Mouse (Mus musculus): ENCODE data around the gene Rpl27. TPM values are rescaled to one million over a fixed set of nuclear protein-coding genes. Genes with fewer than 3 reads are reported as not detected.

Rpl27 gene
- polyA plus RNA-seq (2015; fragmentation: Nextera tagmentation; extraction: Ambion mirVana), result 197 and 212 TPM in 2 replicates

DNA sequence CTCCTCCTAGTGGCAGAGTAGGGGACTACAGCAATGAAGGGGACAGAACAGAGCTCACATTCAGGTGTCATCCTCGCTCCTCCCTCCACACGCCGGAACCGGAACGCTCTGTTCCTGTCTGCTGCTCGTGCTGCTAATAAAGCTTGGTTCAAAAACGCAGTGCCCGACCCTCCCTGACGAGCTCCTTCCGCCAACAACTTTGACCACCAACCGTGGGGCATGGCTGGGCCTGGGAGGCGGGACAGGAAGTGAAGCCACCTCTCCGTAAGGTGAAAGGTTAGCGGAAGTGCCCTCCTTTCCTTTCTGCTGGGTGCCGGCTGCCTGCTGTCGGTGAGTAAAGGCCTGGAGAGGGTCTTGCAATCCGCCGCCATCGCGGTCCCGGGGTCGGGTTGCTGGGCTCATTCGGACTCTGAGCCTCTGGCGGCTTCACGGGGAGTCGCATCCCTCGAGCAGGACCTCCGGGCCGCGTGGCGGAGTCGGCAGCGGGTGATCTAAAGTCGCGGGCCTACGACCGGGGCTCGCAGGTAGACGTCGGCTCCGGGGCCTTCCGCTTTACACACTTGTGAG lies at the start of gene Rpl27:
Rpl27 (plus strand) TSS at position 172 of the 567 bp plus-strand sequence.
- Histone ChIP-seq H3K4me3 (peak within 1 kb of the TSS; percentile 68), H3K4me1 (peaks cover 14% of the 10 kb centered on the region), H3K36me3 (replicated peaks) (peaks cover 20% of the 10 kb centered on the region), H3K27me3 (replicated peaks) (no peaks in the 10 kb centered on the region), H3K9me3 (no peaks in the 10 kb centered on the region), H3K4me2 (peak within 1 kb of the TSS; percentile 72), H3K27ac (peak within 1 kb of the TSS; percentile 83), H3K9ac (peak within 1 kb of the TSS; percentile 76)
- peak; percentile 99 for ATAC-seq (replicated peaks)
- under 1% methylated on average over 42 of the region's 42 CpGs for WGBS

DNA sequence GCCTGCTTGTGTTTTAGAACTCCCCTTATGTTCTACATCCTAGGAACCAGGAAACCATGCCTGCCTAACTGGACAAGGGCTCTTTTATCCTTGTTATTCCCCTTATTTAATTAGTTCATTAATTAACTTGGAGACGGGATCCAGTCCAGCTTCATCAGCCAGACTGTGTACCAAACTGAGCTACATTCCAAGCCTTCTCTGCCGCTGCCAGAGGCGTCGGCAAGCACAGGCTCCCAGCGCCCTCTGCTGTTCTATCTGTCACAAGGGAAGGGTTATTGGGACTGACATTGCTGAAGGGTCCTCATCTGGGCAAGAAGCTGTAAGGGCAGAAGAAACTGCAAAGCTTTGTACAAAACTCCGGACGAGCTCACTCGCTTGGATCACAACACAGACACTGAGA lies 47.0 kb upstream of the Rpl27 start:
- H3K27ac ChIP-seq, result no peak overlapping the region
- no peaks in the 10 kb centered on the region for H3K27me3 ChIP-seq (replicated peaks)
- no peak overlapping the region for H3K4me2 ChIP-seq
- H3K9ac ChIP-seq, result no peak overlapping the region
- H3K4me1 ChIP-seq, result no peaks in the 10 kb centered on the region
- H3K4me3 ChIP-seq, result no peak overlapping the region
- 4% methylated on average over 8 of the region's 8 CpGs for WGBS
- H3K9me3 ChIP-seq, result no peaks in the 10 kb centered on the region
- H3K36me3 ChIP-seq (replicated peaks), result no peaks in the 10 kb centered on the region
- no peak for ATAC-seq (replicated peaks)

DNA sequence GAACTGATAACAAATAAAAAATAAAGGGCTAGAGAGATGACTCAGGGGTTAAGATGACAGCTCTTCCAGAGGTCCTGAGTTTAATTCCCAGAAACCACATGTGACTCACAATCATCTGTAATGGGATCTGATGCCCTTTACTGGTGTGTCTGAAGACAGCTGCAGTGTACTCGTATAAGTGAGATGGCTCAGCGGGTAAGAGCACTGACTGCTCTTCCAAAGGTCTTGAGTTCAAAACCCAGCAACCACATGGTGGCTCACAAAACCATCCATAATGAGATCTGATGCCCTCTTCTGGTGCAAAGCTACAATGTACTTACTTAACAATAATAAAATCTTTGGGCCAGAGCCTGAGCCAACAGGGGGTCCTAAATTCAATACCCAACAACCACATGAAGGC lies 26.8 kb upstream of the Rpl27 start:
- H3K4me2 ChIP-seq, result no peak overlapping the region
- 92% methylated on average over 2 of the region's 2 CpGs for WGBS
- H3K27me3 ChIP-seq (replicated peaks), result no peaks in the 10 kb centered on the region
- H3K36me3 ChIP-seq (replicated peaks), result peaks cover 21% of the 10 kb centered on the region
- H3K9ac ChIP-seq, result no peak overlapping the region
- H3K27ac ChIP-seq, result no peak overlapping the region
- peaks cover 8% of the 10 kb centered on the region for H3K4me1 ChIP-seq
- no peak overlapping the region for H3K4me3 ChIP-seq
- H3K9me3 ChIP-seq, result no peaks in the 10 kb centered on the region
- ATAC-seq (replicated peaks), result no peak

DNA sequence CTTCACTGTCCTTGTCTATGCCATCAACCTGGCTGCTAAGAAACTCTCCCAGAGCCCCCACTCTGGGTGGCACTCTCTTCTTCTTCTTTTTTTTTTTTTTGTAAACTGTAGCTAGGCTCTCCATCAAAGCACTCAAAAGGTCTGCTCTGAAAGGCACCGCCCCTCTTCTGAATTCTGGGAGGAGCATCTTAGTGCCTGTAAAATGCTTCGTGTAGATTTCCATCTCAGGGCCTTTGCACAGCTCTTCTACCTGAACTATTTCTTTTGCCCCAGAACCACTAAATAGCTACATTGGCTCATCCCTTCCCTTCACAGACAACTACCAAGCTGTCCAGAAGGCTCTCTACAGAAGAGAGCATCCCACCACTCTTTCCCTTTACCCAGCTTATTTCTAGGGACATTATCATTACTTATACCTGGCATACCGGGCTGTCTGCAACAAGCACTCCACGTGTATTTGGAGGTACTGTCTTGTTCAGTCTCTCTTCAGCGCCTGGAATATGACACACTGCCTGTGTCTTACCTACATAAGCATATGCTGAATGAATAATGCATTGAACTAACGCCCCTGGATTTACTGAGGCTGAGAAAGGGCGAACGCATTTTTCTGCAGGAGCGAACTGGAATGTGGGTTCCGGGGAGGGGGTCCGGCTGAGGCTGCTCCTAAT lies 25.5 kb upstream of the Rpl27 start:
- Histone ChIP-seq H3K4me1 (peaks cover 8% of the 10 kb centered on the region), H3K4me2 (peak overlapping the region; percentile 66), H3K4me3 (peak overlapping the region; percentile 92), H3K9me3 (no peaks in the 10 kb centered on the region), H3K27me3 (replicated peaks) (no peaks in the 10 kb centered on the region), H3K27ac (peak overlapping the region; percentile 90), H3K9ac (peak overlapping the region; percentile 90), H3K36me3 (replicated peaks) (peaks cover 11% of the 10 kb centered on the region; the same call in 1 of the 2 replicates)
- WGBS, result under 1% methylated on average over 11 of the region's 11 CpGs
- peak; percentile 73 for ATAC-seq (replicated peaks)

DNA sequence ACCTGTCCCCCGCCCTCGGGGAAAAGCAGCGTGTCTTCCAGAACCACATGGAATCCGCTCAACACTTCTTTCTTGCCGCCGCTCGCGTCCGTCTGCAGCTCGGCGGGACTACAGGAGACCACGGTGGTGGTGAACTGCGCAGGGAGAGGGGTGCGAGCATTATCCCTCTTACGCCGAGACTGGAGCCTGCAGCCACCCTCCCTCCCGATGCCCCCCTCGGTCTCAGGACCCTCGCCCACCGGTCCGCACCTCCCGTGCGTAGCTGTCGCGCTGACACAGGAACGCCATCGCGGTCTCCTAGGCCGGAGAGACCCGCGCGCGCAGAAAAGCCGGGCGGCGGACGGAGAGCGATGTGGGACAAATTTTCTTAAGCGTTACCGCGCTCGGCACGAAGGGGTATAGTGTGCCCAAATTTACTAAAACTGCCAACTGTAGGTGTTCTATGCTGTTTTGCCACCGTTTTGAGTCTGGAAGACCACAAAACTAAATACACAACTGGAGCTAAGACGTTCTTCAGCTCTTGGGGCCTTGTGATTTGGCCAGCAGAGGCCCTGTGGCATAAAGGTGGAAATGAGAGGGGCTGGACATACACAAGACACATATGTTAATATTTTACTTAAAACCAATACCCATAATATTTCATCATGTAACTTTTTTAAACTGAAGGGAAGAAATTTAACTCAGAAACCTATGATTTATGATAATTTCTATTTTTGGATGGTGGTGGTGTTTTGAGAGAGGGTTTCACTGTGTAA lies 24.8 kb upstream of the Rpl27 start, which contains the start of gene Aarsd1:
Aarsd1 (minus strand) TSS at position 515 of the 755 bp plus-strand sequence.
- no peaks in the 10 kb centered on the region for H3K27me3 ChIP-seq (replicated peaks)

DNA sequence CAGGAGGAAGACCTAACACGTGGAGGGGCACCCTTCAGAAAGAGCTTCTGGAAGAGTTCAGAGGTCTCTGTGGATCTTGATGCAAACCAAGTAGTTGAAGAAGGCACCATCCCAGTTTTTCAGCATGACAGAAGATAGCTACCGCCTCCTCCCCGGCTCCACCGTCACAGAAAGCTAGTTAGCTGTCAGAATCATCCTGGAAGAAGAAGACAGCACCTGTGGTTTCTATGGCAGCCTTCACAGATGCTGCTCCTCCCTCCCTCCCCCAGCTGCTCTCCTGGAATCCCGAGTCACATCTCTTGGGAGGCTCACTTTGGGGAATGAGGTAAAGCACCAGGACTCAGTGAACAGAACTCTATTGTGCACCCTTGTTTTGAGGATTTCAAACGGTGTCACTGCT lies 23.1 kb upstream of the Rpl27 start:
- H3K4me1 ChIP-seq, result peaks cover 12% of the 10 kb centered on the region
- no peak overlapping the region for H3K9ac ChIP-seq
- 61% methylated on average over 6 of the region's 6 CpGs for WGBS
- H3K27ac ChIP-seq, result no peak overlapping the region
- H3K9me3 ChIP-seq, result no peaks in the 10 kb centered on the region
- H3K36me3 ChIP-seq (replicated peaks), result no peaks in the 10 kb centered on the region
- H3K4me2 ChIP-seq, result no peak overlapping the region
- H3K4me3 ChIP-seq, result no peak overlapping the region
- no peak for ATAC-seq (replicated peaks)
- no peaks in the 10 kb centered on the region for H3K27me3 ChIP-seq (replicated peaks)

More for the DNA sequence above, 24.8 kb upstream of the Rpl27 start, which contains the start of gene Aarsd1:
- peak; percentile 89 for ATAC-seq (replicated peaks)
- Histone ChIP-seq H3K36me3 (replicated peaks) (peaks cover 4% of the 10 kb centered on the region; the same call in 1 of the 2 replicates), H3K27ac (peak within 1 kb of the TSS; percentile 90), H3K9me3 (no peaks in the 10 kb centered on the region), H3K9ac (peak within 1 kb of the TSS; percentile 90), H3K4me2 (peak within 1 kb of the TSS; percentile 66), H3K4me1 (peaks cover 8% of the 10 kb centered on the region), H3K4me3 (peak within 1 kb of the TSS; percentile 92)
- under 1% methylated on average over 44 of the region's 45 CpGs for WGBS

DNA sequence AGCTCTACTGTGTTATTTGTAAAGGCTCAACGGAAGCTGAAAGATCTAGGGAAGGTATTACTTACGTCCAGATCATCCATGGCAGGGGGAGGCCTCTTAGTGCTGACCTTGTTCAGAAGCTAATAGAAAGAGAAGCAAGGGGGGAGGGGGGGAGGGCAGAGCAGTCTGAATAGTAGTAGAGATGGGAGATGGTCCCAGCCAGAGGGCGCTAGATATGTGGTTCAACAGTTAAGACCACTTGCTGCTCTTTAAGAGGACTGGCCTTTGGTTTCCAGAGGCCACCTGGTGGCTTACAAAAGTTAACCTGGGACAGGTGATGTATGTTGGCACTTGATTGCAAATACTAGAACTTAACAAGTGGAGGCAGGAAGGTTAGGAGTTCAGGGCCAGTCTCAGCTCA lies 22.5 kb upstream of the Rpl27 start:
- H3K9ac ChIP-seq, result no peak overlapping the region
- no peak overlapping the region for H3K4me3 ChIP-seq
- H3K4me2 ChIP-seq, result no peak overlapping the region
- H3K9me3 ChIP-seq, result no peaks in the 10 kb centered on the region
- no peak for ATAC-seq (replicated peaks)
- whole genome bisulfite sequencing, result 20% methylated on average over 3 of the region's 3 CpGs
- peaks cover 18% of the 10 kb centered on the region for H3K4me1 ChIP-seq
- no peak overlapping the region for H3K27ac ChIP-seq
- no peaks in the 10 kb centered on the region for H3K27me3 ChIP-seq (replicated peaks)
- H3K36me3 ChIP-seq (replicated peaks), result no peaks in the 10 kb centered on the region

DNA sequence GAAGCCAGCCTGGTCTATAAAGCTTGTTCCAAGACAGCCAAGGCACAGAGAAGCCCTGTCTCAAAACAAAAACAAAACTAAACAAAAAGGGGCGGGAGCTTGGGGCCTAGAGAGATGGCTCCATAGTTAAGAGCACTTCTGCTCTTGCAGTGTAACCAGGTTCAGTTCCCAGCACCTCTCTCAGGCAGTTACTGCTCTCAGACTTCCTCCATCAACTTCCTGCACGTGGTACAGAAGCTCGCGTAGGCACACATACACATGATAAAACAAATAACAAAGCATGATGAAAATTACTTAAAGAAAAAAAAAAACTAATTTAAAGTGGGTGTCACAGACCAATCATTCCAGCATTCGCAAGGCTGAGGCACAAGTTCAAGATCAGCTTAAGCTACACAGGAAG lies 21.9 kb upstream of the Rpl27 start:
- H3K9me3 ChIP-seq, result no peaks in the 10 kb centered on the region
- no peak overlapping the region for H3K9ac ChIP-seq
- H3K27ac ChIP-seq, result no peak overlapping the region
- no peaks in the 10 kb centered on the region for H3K27me3 ChIP-seq (replicated peaks)
- H3K4me3 ChIP-seq, result no peak overlapping the region
- 89% methylated on average over 5 of the region's 5 CpGs for WGBS
- ATAC-seq (replicated peaks), result no peak
- H3K4me1 ChIP-seq, result peaks cover 19% of the 10 kb centered on the region
- H3K4me2 ChIP-seq, result no peak overlapping the region
- H3K36me3 ChIP-seq (replicated peaks), result no peaks in the 10 kb centered on the region

DNA sequence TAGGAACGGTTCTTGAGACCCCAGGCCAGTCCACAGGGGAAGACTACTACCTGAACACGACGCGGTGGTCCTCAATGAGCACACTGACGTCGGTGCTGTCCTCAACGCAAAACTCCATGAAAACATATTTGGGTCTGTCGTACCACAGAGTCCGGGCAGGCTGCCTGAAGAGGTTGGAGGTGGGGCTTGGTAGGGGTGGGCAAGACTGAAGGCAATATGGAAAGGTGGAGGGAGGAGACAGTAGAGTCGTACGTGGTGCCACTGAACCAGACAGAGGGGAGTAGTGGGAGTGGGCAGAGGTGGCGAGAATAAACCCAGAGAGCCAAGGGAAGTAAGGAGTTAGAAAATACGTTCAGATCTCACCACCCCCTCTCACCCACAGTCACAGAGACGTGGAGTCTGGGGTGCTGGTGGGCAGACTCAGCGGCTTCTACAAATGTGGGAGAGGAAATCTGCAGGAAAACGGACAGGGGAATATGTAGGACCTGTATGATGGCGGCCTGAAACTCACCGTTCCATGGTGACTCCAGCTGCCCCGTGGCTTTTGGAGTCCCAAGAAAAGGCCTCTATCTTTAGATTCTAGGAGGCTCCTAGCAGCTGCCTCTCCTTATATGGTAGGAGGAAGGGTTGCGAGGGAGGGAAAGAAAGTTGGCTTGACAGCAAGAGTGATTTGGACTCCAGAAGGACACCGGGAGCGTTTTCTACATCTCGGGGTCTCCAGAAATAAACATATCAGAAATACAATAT lies 17.8 kb upstream of the Rpl27 start, which contains the start of gene Gm27029:
Gm27029 (minus strand) TSS at position 692 of the 747 bp plus-strand sequence.
- WGBS, result 7% methylated on average over 23 of the region's 23 CpGs

DNA sequence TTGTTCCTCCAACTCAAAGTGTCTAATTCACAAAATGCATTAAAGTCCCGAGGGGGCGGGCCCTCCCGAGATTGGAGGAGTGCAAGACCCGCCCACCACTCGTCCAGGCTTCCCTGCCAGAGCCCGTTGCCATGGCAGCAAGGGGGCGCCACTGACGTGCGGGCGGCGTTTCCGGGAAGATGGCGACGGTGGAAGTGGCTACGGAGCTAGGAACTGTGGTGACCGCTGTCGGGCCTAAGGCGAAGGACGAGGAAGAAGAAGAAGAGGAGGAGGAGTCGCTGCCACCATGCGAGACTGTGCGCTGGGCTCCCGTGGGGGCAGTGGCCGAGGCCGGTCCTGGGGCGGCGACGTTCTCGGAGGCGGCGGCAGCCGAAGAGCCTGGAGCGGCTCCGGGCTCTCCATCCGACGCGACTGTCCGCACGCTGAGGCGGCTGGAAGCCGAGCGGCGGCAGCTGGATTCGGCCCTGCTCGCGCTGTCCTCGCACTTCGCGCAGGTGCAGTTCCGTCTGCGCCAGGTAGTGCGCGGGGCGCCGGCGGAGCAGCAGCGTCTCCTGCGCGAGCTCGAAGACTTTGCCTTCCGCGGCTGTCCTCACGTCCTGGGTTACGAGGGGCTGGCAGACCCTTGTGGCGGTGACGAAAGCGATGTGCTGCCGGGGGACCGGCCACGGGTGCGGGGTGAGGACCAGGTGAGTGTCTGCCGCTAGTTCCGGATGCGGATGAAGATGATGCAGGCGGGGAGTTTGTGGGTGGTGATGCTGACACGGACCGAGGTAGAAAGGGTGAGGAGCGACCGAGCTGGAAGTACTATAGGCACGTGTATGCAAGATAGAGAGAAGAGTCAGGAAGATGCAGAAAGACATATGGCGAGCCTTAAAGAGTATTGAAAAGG lies 16.9 kb upstream of the Rpl27 start, which contains the start of the genes Rundc1 and Ptges3l:
Rundc1 (plus strand) TSS at position 161 of the 889 bp plus-strand sequence.
Ptges3l (minus strand) TSS at position 409 of the 889 bp plus-strand sequence.
- H3K27me3 ChIP-seq (replicated peaks), result no peaks in the 10 kb centered on the region
- WGBS, result under 1% methylated on average over 81 of the region's 81 CpGs
- peaks cover 31% of the 10 kb centered on the region for H3K4me1 ChIP-seq
- peak within 1 kb of the TSS; percentile 74 for H3K9ac ChIP-seq
- peak within 1 kb of the TSS; percentile 86 for H3K4me3 ChIP-seq
- H3K27ac ChIP-seq, result peak within 1 kb of the TSS; percentile 91
- peak; percentile 95 for ATAC-seq (replicated peaks)
- peaks cover 3% of the 10 kb centered on the region; the same call in 1 of the 2 replicates for H3K36me3 ChIP-seq (replicated peaks)
- peak within 1 kb of the TSS; percentile 81 for H3K4me2 ChIP-seq
- H3K9me3 ChIP-seq, result no peaks in the 10 kb centered on the region

More for the DNA sequence above, 17.8 kb upstream of the Rpl27 start, which contains the start of gene Gm27029:
- H3K27me3 ChIP-seq (replicated peaks), result no peaks in the 10 kb centered on the region
- H3K27ac ChIP-seq, result peak within 1 kb of the TSS; percentile 91
- H3K36me3 ChIP-seq (replicated peaks), result no peaks in the 10 kb centered on the region
- H3K9me3 ChIP-seq, result no peaks in the 10 kb centered on the region
- H3K9ac ChIP-seq, result peak within 1 kb of the TSS; percentile 74
- ATAC-seq (replicated peaks), result peak; percentile 48
- H3K4me1 ChIP-seq, result peaks cover 31% of the 10 kb centered on the region
- peak within 1 kb of the TSS; percentile 86 for H3K4me3 ChIP-seq
- peak within 1 kb of the TSS; percentile 81 for H3K4me2 ChIP-seq

DNA sequence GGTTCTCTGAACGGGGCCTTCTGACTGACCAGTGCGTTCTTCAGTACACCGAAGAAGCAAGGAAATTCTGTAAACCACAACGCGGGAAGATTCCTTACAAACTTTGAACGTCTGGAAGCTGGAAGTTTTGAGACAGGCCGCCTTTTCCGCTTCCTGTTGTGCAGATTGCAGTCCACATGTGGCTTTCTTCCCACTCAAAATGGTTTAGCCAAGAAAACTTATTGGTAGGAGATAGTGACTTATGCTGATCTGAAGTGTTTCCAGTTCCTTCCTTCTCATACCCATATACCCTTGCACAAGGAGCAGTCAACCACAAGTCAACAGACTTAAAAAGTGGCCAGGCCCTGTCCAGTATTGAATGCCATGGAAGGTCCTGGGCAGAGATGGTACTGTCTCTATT lies 15.9 kb upstream of the Rpl27 start:
- H3K4me1 ChIP-seq, result peaks cover 31% of the 10 kb centered on the region
- no peak for ATAC-seq (replicated peaks)
- peak overlapping the region; percentile 86 for H3K4me3 ChIP-seq
- H3K9me3 ChIP-seq, result no peaks in the 10 kb centered on the region
- peaks cover 7% of the 10 kb centered on the region for H3K36me3 ChIP-seq (replicated peaks)
- 0 out of 2 replicates have a peak overlapping the region, but pooled peaks have one; percentile 91 for H3K27ac ChIP-seq
- H3K9ac ChIP-seq, result peak overlapping the region; percentile 74
- H3K27me3 ChIP-seq (replicated peaks), result no peaks in the 10 kb centered on the region
- 69% methylated on average over 8 of the region's 8 CpGs for WGBS
- H3K4me2 ChIP-seq, result peak overlapping the region; percentile 81

Measured in midbrain, embryonic 15.5 days (tissue).